Mouse (Mus musculus) lung, embryonic 16.5 days (tissue): Measurements from ENCODE around the gene Rbbp8nl. TPM values are rescaled to one million over a fixed set of nuclear protein-coding genes. Genes with fewer than 3 reads are reported as not detected.
A peak's percentile ranks its signal among the peaks of the same experiment; 100 is the strongest.

Experiments used
- ATAC-seq: fragments of 200-750 bp; cut with Nextera tagmentation; 2 replicates; pipeline ENCODE4 v1.8.0; 2017; ENCODE audit warnings: low read depth, mild to moderate bottlenecking, moderate library complexity
- H3K27ac ChIP-seq: fragments of 300-500 bp; sonication (generic); 2 replicates; pipeline ENCODE4 v1.5.1; 2014; ENCODE audit warnings: mild to moderate bottlenecking, control low read depth, low read length
- H3K27me3 ChIP-seq: fragments of 300-500 bp; sonication (generic); 2 replicates; pipeline ENCODE4 v1.6.1; 2014; ENCODE audit warnings: low read depth, low read length, mixed read lengths; ENCODE audit not compliant: control insufficient read depth, insufficient read depth
- H3K36me3 ChIP-seq: fragments of 300-500 bp; sonication (generic); 2 replicates; pipeline ENCODE4 v1.6.1; 2014; ENCODE audit warnings: low read length; ENCODE audit not compliant: control insufficient read depth, insufficient read depth
- H3K4me1 ChIP-seq: fragments of 300-500 bp; sonication (generic); replicated peaks from 2 replicates; pipeline ENCODE4 v1.6.1; 2014; ENCODE audit warnings: low read length, mixed read lengths; ENCODE audit not compliant: control insufficient read depth, insufficient read depth
- H3K4me2 ChIP-seq: fragments of 300-500 bp; sonication (generic); 2 replicates; pipeline ENCODE4 v1.6.1; 2014; ENCODE audit warnings: low read depth, low read length, control low read depth
- H3K4me3 ChIP-seq: fragments of 300-500 bp; sonication (generic); 2 replicates; pipeline ENCODE4 v1.5.1; 2014; ENCODE audit warnings: mild to moderate bottlenecking, low read length, control low read depth
- H3K9ac ChIP-seq: fragments of 300-500 bp; sonication (generic); 2 replicates; pipeline ENCODE4 v1.6.1; 2014; ENCODE audit warnings: low read length, control low read depth
- H3K9me3 ChIP-seq: fragments of 300-500 bp; sonication (generic); 2 replicates; pipeline ENCODE4 v1.6.1; 2016; ENCODE audit warnings: low read length; ENCODE audit not compliant: control insufficient read depth
- WGBS: fragments of 180-500 bp; shearing (Covaris S2); extraction: QIAGEN DNeasy Blood & Tissue Kit; methylation state at CpG from one replicate; pipeline ENCODE4 v1.1.7; 2014; 5-methylcytosine and 5-hydroxymethylcytosine counted together
- polyA plus RNA-seq: library from polyadenylated mRNA; unstranded; fragments of >200 nt; fragmentation: Nextera tagmentation; extraction: Ambion mirVana; gene quantifications from 2 replicates; pipeline ENCODE4 v1.2.1, GENCODE M21; 2015

The Rbbp8nl gene
- 2.7 and 2.8 TPM in 2 replicates for polyA plus RNA-seq

DNA sequence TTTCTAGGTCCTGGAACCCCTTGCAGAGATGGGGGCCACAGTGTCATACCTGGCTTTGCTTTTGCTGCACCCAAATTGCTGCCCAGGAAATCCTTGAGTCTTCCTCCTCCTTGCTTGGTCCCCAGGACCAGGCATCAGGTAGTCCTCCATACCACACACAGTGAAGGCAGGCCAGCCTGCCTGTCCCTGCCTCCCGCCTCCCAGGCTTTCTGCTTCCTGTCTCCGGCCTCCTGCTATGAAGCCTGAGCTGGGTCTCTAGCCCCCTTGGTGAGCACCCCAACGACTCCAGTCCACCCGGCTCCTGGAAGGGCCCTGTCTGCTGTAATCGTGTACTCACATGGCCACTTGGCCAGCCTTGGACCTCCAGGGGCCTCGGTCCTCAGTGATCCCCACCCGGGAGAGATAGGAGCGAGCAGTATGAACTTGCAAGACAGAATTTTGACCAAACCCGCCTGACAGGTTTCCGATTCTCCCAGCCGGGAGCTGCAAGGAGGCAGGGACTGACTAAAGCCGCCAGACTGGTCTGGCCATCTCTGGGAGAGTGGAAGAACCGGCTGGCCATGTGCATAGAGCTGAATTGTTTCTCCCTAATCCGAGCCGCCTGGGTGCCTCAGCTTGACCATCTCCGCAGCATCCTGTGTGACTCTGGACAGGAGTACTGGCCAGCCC lies at the start of gene Rbbp8nl:
TSS of gene Rbbp8nl (minus strand) at position 440 of the 669 bp plus-strand sequence.
- Histone ChIP-seq H3K27ac (peak within 1 kb of the TSS; percentile 95), H3K4me1 (peaks cover 33% of the 10 kb centered on the region), H3K27me3 (no peaks in the 10 kb centered on the region), H3K4me2 (peak within 1 kb of the TSS; percentile 48), H3K36me3 (no peaks in the 10 kb centered on the region), H3K9ac (peak within 1 kb of the TSS; percentile 49), H3K9me3 (no peaks in the 10 kb centered on the region), H3K4me3 (peak within 1 kb of the TSS; percentile 32)
- WGBS = 37% methylated on average over 16 of the region's 16 CpGs
- peak; percentile 80 for ATAC-seq

DNA sequence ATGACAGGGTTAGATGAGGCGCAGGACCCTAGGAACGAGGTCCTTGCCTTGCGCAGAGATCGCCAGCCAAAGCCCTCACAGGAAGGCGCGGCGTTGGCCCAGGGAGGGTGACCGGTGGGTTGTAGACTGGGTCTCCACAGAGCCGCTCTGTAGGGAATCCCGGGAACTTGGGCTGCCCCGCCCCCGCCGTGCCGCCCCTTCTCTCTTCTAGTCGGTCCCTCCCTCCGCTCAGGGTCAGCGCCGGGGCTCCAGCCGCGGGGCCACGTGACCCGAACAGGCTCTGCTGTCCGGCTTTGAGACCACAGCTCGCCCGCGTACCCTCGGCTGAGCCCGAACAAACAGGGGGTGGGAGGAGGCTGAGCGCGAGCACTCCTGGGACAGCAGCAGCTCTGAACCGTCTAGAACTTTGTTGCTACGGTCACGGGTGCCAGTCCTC lies 44.9 kb upstream of the Rbbp8nl start, which contains the start of gene Gata5:
TSS of gene Gata5 (minus strand) at position 149 of the 436 bp plus-strand sequence.
- H3K4me3 ChIP-seq = peak within 1 kb of the TSS; percentile 64
- peak within 1 kb of the TSS; percentile 84 for H3K27ac ChIP-seq
- 1% methylated on average over 29 of the region's 33 CpGs for whole genome bisulfite sequencing
- no peaks in the 10 kb centered on the region for H3K9me3 ChIP-seq
- H3K36me3 ChIP-seq = no peaks in the 10 kb centered on the region
- peak within 1 kb of the TSS; percentile 64 for H3K4me2 ChIP-seq
- ATAC-seq = peak; percentile 95
- H3K27me3 ChIP-seq = peaks cover 2% of the 10 kb centered on the region; the same call in 1 of the 2 replicates
- H3K9ac ChIP-seq = peak within 1 kb of the TSS; percentile 88
- H3K4me1 ChIP-seq = peaks cover 18% of the 10 kb centered on the region

DNA sequence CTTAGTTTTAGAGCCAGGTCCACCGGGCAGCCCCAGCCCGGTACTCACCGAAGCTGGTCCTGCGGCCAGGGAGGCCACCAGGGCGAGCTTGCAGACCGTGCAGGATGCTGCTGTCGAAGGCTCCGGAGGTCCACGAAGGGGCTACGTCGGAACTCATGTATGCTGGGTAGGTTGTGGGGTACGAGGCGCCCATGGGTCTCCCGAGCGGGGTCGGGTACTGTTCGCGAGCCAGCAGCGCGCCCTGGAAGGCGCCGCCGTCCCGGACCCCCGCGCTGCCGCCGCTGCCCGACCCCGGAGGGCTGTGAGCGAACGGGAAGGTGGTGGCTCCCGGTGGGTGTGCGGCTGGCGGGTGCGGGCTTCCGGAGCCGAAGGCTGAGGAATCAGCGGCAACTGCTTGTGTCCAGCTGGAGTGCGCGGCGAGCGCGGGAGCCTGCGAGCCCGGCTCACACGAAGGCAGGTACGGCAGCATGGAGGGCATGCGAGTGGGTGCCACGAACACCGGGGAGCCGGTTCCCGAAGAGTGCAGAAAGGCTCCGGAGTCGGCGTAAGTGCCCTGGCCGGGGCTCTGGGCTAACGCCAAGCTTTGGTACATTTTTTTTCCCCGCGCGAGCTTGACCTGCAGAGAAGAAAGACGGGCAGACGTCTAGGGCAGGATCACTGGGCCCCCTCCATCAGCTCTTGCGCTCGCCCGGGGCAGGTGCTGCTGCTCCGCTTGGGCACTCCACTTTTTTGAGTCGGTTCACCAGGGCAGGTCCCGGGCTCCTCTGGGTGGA lies 44.3 kb upstream of the Rbbp8nl start:
- WGBS = under 1% methylated on average over 68 of the region's 69 CpGs
- H3K27ac ChIP-seq = peak overlapping the region; percentile 84
- H3K9ac ChIP-seq = peak overlapping the region; percentile 88
- peaks cover 14% of the 10 kb centered on the region for H3K4me1 ChIP-seq
- peak overlapping the region; percentile 64 for H3K4me3 ChIP-seq
- H3K27me3 ChIP-seq = peaks cover 2% of the 10 kb centered on the region; the same call in 1 of the 2 replicates
- H3K36me3 ChIP-seq = peaks cover 2% of the 10 kb centered on the region; the same call in 1 of the 2 replicates
- H3K4me2 ChIP-seq = peak overlapping the region; percentile 64
- ATAC-seq = peak; percentile 39
- H3K9me3 ChIP-seq = no peaks in the 10 kb centered on the region

DNA sequence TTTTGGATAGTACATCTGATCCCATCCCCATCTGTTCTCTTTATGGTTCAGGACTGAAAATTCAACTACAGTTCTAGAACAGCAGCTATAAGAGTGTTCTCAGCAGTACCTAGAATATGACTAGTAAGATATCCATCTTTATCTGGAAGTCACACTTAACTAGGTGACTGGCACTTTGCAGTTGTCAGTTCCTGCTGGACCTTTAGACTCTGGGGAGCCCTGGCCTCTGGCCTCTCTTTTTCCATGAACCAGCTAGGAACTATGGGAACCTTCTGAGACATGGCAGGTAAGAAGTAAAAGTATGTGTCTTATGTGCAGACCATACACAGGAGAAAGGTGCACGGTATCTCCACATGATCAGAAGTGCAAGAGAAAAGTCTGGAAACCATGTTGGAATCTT lies 39.8 kb upstream of the Rbbp8nl start:
- Histone ChIP-seq H3K4me1 (peaks cover 2% of the 10 kb centered on the region), H3K4me3 (no peak overlapping the region), H3K9ac (no peak overlapping the region), H3K36me3 (peaks cover 16% of the 10 kb centered on the region; the same call in 1 of the 2 replicates), H3K27me3 (peaks cover 2% of the 10 kb centered on the region; the same call in 1 of the 2 replicates), H3K27ac (no peak overlapping the region), H3K4me2 (peak overlapping the region; percentile 64; the same call in 1 of the 2 replicates), H3K9me3 (no peaks in the 10 kb centered on the region)
- 84% methylated on average over 1 of the region's 1 CpGs for WGBS
- no peak for ATAC-seq

DNA sequence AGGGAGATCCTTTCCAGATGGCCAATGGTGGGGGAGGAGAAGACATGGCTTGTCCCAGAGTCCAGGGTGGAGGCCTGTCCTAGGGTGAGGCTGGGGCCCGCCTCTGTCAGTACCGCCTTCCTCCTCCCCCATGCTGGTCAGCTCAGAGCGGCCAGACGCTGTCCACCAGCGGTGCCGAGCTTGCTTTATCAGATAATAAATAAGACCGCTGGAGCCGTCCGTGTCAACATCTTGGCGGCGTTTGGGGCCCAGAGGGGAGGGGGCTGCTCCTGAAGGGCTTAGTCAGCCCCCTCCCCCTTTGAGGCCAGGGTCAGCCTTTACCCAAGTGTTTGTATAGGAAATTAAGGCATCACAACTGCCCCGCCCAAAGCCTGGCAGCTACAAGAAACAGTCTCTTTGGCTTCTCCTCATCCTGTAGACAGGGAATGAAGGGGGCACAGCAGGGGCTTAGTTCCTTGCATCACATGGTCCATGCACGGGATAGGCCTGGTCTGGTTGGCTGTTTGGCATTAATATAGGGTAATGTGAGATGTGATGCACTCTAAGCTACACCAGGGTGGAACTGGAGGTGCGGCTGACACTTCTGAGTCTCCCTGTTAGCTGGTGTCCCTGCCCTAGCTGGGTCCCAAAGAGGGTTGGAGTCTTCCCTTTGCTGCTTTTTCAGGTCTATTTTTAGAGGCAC lies 33.1 kb upstream of the Rbbp8nl start:
- peaks cover 25% of the 10 kb centered on the region for H3K4me1 ChIP-seq
- no peaks in the 10 kb centered on the region for H3K9me3 ChIP-seq
- peak; percentile 93 for ATAC-seq
- no peak overlapping the region for H3K4me2 ChIP-seq
- H3K4me3 ChIP-seq = no peak overlapping the region
- peak overlapping the region; percentile 22; the same call in 1 of the 2 replicates for H3K9ac ChIP-seq
- 9% methylated on average over 14 of the region's 14 CpGs for WGBS
- H3K27ac ChIP-seq = peak overlapping the region; percentile 73
- H3K27me3 ChIP-seq = no peaks in the 10 kb centered on the region
- H3K36me3 ChIP-seq = peaks cover 12% of the 10 kb centered on the region; the same call in 1 of the 2 replicates

DNA sequence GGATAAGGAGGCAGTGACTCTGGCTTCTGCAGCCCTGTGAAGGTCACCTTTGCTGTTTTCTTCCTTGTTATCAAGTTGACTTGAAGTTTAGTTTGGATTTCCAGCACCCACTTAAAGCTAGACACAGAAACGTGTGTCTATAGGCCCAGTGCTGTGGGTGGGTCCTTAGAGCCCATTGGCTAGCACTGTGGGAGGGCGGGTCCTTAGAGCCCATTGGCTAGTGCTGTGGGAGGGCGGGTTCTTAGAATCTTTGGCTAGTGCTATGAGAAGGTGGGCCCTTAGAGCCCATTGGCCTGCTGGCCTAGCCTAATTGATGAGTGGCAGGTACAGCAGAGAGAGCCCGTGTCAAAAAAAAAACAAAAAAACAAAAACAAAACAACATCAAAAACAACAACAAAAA lies 30.5 kb upstream of the Rbbp8nl start:
- Histone ChIP-seq H3K27me3 (no peaks in the 10 kb centered on the region), H3K27ac (no peak overlapping the region), H3K4me1 (peaks cover 25% of the 10 kb centered on the region), H3K9me3 (no peaks in the 10 kb centered on the region), H3K9ac (no peak overlapping the region), H3K4me3 (no peak overlapping the region), H3K36me3 (no peaks in the 10 kb centered on the region), H3K4me2 (no peak overlapping the region)
- 77% methylated on average over 4 of the region's 4 CpGs for WGBS
- ATAC-seq = no peak

DNA sequence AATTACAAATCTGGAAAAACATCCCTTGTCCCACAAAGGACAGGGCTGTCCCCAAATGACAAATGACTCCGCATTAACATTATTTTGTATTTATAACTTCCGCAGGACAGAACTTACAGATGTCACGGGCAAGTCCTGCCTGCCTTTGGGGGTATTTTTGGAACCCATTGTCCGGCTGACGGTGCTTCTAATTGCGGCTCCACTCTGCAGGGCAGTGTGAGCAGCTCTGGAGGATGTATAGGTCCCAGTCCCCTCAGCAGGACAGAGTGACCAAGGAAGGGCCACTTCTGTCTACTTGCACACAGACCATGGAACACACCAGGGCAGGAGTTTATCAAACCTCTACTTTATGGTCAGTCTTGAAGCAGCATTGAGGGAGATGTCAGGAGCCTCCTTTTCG lies 27.9 kb upstream of the Rbbp8nl start:
- Histone ChIP-seq H3K36me3 (no peaks in the 10 kb centered on the region), H3K9ac (no peak overlapping the region; the same call in 1 of the 2 replicates), H3K27me3 (no peaks in the 10 kb centered on the region), H3K4me2 (no peak overlapping the region), H3K4me3 (no peak overlapping the region), H3K9me3 (no peaks in the 10 kb centered on the region), H3K27ac (no peak overlapping the region), H3K4me1 (peaks cover 19% of the 10 kb centered on the region)
- ATAC-seq = no peak
- WGBS = 64% methylated on average over 7 of the region's 7 CpGs

DNA sequence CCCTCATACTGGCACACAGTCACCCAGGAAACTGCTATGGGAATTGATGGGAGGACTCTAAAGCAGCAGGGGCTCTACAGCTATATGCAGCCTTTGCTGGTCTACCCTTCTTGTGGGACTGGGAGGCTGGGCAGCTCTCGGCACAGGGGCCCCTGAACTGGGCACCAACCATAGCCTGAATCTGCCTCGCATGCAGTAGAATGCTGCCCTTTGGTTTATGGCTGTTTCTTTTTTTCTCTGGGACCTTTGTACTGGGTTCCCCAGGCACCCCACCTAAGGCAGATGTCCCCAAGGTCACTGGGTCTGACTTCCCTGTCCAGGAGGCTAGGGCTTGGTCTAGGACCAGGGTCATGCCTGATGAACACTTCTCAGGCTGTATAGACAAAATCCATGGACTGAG lies 24.6 kb upstream of the Rbbp8nl start:
- H3K36me3 ChIP-seq = no peaks in the 10 kb centered on the region
- no peak overlapping the region for H3K4me3 ChIP-seq
- ATAC-seq = no peak
- WGBS = 94% methylated on average over 2 of the region's 2 CpGs
- H3K27ac ChIP-seq = no peak overlapping the region
- no peak overlapping the region for H3K4me2 ChIP-seq
- H3K9me3 ChIP-seq = no peaks in the 10 kb centered on the region
- no peaks in the 10 kb centered on the region for H3K27me3 ChIP-seq
- peaks cover 8% of the 10 kb centered on the region; the same call in 1 of the 2 replicates for H3K4me1 ChIP-seq
- no peak overlapping the region for H3K9ac ChIP-seq
